ENCODE assay signal across 8 mouse cellular contexts in the genomic region with DNA sequence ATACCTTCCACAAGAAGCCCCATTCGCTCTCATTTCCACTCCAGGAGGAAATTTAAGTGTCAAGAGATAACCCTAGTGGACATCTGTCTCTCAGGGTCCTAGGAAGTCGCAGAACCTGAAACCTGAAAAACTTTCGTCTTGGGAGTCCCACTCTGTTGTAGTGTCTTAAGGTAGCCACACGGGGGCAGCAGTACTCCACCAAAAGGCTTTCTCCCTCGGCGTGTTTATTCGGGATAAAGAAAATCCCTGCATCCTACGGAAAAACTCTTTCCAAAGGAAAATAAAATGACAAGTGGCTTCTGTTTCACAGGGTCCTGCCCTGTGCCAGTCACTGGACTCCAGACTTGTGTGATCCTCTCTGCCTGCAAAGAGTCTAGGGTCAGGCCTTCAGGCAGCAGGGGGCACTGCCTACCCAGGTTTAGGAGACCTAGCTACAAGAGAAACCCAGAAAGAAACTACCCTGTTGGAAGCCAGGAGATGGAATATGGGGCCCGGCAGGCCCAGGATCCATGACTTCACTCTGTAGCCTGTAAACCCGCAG. TPM values are rescaled to one million over a fixed set of nuclear protein-coding genes. Genes with fewer than 3 reads are reported as not detected.
A peak's percentile ranks its signal among the peaks of the same experiment; 100 is the strongest.
DNase-seq lines count a peak whose midpoint lies in the region; ATAC-seq lines count a peak whose summit lies in the region.

No protein-coding gene starts in this region.

- peak; percentile 5 for ATAC-seq in activated CD4-positive, CD25-positive, alpha-beta regulatory T cell, adult 4 months
- ATAC-seq in common myeloid progenitor, adult 5-6 weeks (replicated peaks; ENCODE audit: low read depth, poor library complexity, severe bottlenecking), result peak; percentile 40

- no peaks in the 10 kb centered on the region for H3K36me3 ChIP-seq in megakaryocyte, embryonic 14.5 days (replicated peaks; ENCODE audit: low read length)

- H3K4me3 ChIP-seq in megakaryocyte, embryonic 14.5 days (replicated peaks), result peak overlapping the region; percentile 90

- H3K27me3 ChIP-seq in megakaryocyte, embryonic 14.5 days (replicated peaks), result peaks cover 4% of the 10 kb centered on the region

- intact Hi-C loops in left cerebral cortex, postnatal 10 days (cut with DNase I), result loop anchor here (2.0 to 5.0 kb wide), 3 partner anchors 161 to 413 kb away; a partner anchor contains a TSS

- peak; percentile 73 for DNase-seq in gastrocnemius, postnatal 10 days
- DNase-seq in hindlimb bud, embryonic 11.5 days (ENCODE audit: extremely low spot score, low read depth, low spot score), result peak; percentile 75
- peak; percentile 57 to 75 for DNase-seq in left cerebral cortex, postnatal 10 days (ENCODE audit: extremely low spot score in 1 of 2, low spot score in 2 of 2)
- DNase-seq in right cerebral cortex, postnatal 25 days, result peak; percentile 55
- DNase-seq in urinary bladder, postnatal 4 days (ENCODE audit: low spot score in 2 of 2), result peak; percentile 62 to 72

- no peaks in the 10 kb centered on the region for H3K9me3 ChIP-seq in megakaryocyte, embryonic 14.5 days

- peaks cover 40% of the 10 kb centered on the region for H3K4me1 ChIP-seq in megakaryocyte, embryonic 14.5 days

RNA-seq across cellular contexts. Expression of a gene that starts 25.9 kb away (rescaled TPM):
- 100 to 1,000 TPM; 424 to 425 TPM for polyA plus RNA-seq in activated CD4-positive, CD25-positive, alpha-beta regulatory T cell, adult 4 months (2017; shearing (Covaris generic))
- 97.2 and 98.8 TPM in 2 replicates for total RNA-seq in common myeloid progenitor, adult 5-6 weeks (2017)
- total RNA-seq in gastrocnemius, postnatal 10 days (2021), result 10 to 100 TPM; 75.9 to 77.3 TPM
- total RNA-seq in left cerebral cortex, postnatal 10 days (2021), result 100 to 1,000 TPM; 121 to 126 TPM
- 15.0 and 54.8 TPM in 2 replicates for polyA plus RNA-seq in megakaryocyte, embryonic 14.5 days (2012; ENCODE audit: insufficient read depth, low replicate concordance)

RNA-seq across cellular contexts. Expression of a gene that starts 26.0 kb away (rescaled TPM):
- polyA plus RNA-seq in activated CD4-positive, CD25-positive, alpha-beta regulatory T cell, adult 4 months (2017; shearing (Covaris generic)), result 10 to 100 TPM; 16.3 to 16.9 TPM
- 27.6 and 31.5 TPM in 2 replicates for total RNA-seq in common myeloid progenitor, adult 5-6 weeks (2017)
- total RNA-seq in gastrocnemius, postnatal 10 days (2021), result 10 to 100 TPM; 23.2 to 24.8 TPM
- total RNA-seq in left cerebral cortex, postnatal 10 days (2021), result 10 to 100 TPM; 43.7 to 48.0 TPM
- polyA plus RNA-seq in megakaryocyte, embryonic 14.5 days (2012; ENCODE audit: insufficient read depth, low replicate concordance), result 17.3 and 19.7 TPM in 2 replicates

RNA-seq across cellular contexts. Expression of a gene that starts 56.8 kb away (rescaled TPM):
- under 1 TPM in 1 of 2 experiments, not detected in 1; 0.08 TPM for polyA plus RNA-seq in activated CD4-positive, CD25-positive, alpha-beta regulatory T cell, adult 4 months (2017; shearing (Covaris generic))
- not detected in 2 replicates for total RNA-seq in common myeloid progenitor, adult 5-6 weeks (2017)
- total RNA-seq in gastrocnemius, postnatal 10 days (2021), result not detected
- not detected for total RNA-seq in left cerebral cortex, postnatal 10 days (2021)
- not detected in 2 replicates for polyA plus RNA-seq in megakaryocyte, embryonic 14.5 days (2012; ENCODE audit: insufficient read depth, low replicate concordance)

Comparison
In these comparisons a context has a peak if more than half of its experiments do, and no peak if none do; other contexts are left out.
1. Peak in every context shown above with its lines: DNase-seq, ATAC-seq and H3K4me3 ChIP-seq.